Mouse (Mus musculus): ENCODE results near the gene Fbxo2.
"Not testable (repeated sequence)": the region's sequence is repeated elsewhere in the genome, so short reads cannot be mapped to it uniquely, and the experiment has no call there.

Gene Fbxo2

GRCm38 (mm10) chr4:148147714-148148113, 12.7 kb upstream of the Fbxo2 start:
- no peak for DNase-seq

- DNase-seq: no peak
These were observed 10.9 kb upstream of the Fbxo2 start for GRCm38 (mm10) chr4:148149540-148149939.

GRCm38 (mm10) chr4:148150242-148150641, 10.2 kb upstream of the Fbxo2 start:
- DNase-seq: no peak

- no peak for DNase-seq
These were observed 9.5 kb upstream of the Fbxo2 start for GRCm38 (mm10) chr4:148150953-148151266.

- peak; percentile 83 for DNase-seq
These were observed 8.9 kb upstream of the Fbxo2 start, which contains the start of gene Fbxo6 for GRCm38 (mm10) chr4:148151267-148152168. TSS of gene Fbxo6 (minus strand) at chr4:148152140.

GRCm38 (mm10) chr4:148152547-148152946, 7.9 kb upstream of the Fbxo2 start:
- no peak for DNase-seq

GRCm38 (mm10) chr4:148154006-148154405, 6.4 kb upstream of the Fbxo2 start:
- DNase-seq: no peak

GRCm38 (mm10) chr4:148154982-148155381, 5.4 kb upstream of the Fbxo2 start:
- peak; percentile 74 for DNase-seq

- DNase-seq: peak; percentile 45
These were observed 1.7 kb upstream of the Fbxo2 start for GRCm38 (mm10) chr4:148158436-148159348.

GRCm38 (mm10) chr4:148159544-148160435, 631 bp upstream of the Fbxo2 start:
- peak; percentile 94 for DNase-seq

GRCm38 (mm10) chr4:148164002-148164439, 3.6 kb downstream of the Fbxo2 start:
- DNase-seq: peak; percentile 75

- no peak for DNase-seq
These were observed 4.0 kb downstream of the Fbxo2 start for GRCm38 (mm10) chr4:148164461-148164860.

- DNase-seq: no peak
These were observed 5.1 kb downstream of the Fbxo2 start for GRCm38 (mm10) chr4:148165551-148165950.

- DNase-seq: peak; percentile 75
These were observed 6.0 kb downstream of the Fbxo2 start for GRCm38 (mm10) chr4:148166431-148166830.

GRCm38 (mm10) chr4:148166986-148167385, 6.6 kb downstream of the Fbxo2 start:
- DNase-seq: peak; percentile 75

GRCm38 (mm10) chr4:148168287-148168686, 7.9 kb downstream of the Fbxo2 start:
- DNase-seq: peak; percentile 73

- no peak for DNase-seq
These were observed 9.2 kb downstream of the Fbxo2 start for GRCm38 (mm10) chr4:148169586-148169985.

- peak; percentile 60 for DNase-seq
These were observed 10.4 kb downstream of the Fbxo2 start for GRCm38 (mm10) chr4:148170842-148171241.

GRCm38 (mm10) chr4:148171261-148171660, 10.8 kb downstream of the Fbxo2 start:
- DNase-seq: no peak

- DNase-seq: peak; percentile 50
These were observed 13.5 kb downstream of the Fbxo2 start for GRCm38 (mm10) chr4:148173811-148174494.

GRCm38 (mm10) chr4:148174495-148174862, 14.1 kb downstream of the Fbxo2 start:
- no peak for DNase-seq

GRCm38 (mm10) chr4:148176603-148177002, 16.2 kb downstream of the Fbxo2 start:
- not testable (repeated sequence) for DNase-seq
